In genomic region chr7:132891561-132892310, GRCm38 (mm10) we compare ENCODE assay signal across 13 mouse cellular contexts. TPM values are rescaled to one million over a fixed set of nuclear protein-coding genes. Genes with fewer than 3 reads are reported as not detected.
DNase-seq lines count a peak whose midpoint lies in the region; ATAC-seq lines count a peak whose summit lies in the region.
"Had no signal": no experiment of that assay in that cellular context is flagged by ENCODE, and none has a peak within 500 bp of the region (broad histone marks: within the 10 kb centered on the region; RNA-seq: fewer than 3 reads in every experiment).

No protein-coding gene starts in this region.

- DNase-seq in kidney, adult 11 months: peak; percentile 67
- peak; percentile 15 for DNase-seq in lung, postnatal 36 days
- DNase-seq in lung, postnatal 25 days (ENCODE audit: low spot score): no peak
- peak; percentile 93 for DNase-seq in cerebellum, adult 9-11 months
- DNase-seq in liver, embryonic 11.5 days (ENCODE audit: low spot score): no peak
- DNase-seq in urinary bladder, postnatal 4 days (ENCODE audit: low spot score in 2 of 2): no peak
- DNase-seq: lung, adult 2 months; spleen, adult 18-20 months had no signal

- H3K27me3 ChIP-seq in kidney, embryonic 15.5 days: no peaks in the 10 kb centered on the region
- no peaks in the 10 kb centered on the region for H3K27me3 ChIP-seq in liver, embryonic 11.5 days (replicated peaks; ENCODE audit: control insufficient read depth, insufficient read depth, low read length)
- H3K27me3 ChIP-seq: CH12.LX; limb, embryonic 13.5 days had no signal

- H3K4me2 ChIP-seq in kidney, embryonic 15.5 days: no peak overlapping the region
- H3K4me2 ChIP-seq in liver, embryonic 11.5 days: no peak overlapping the region
- H3K4me2 ChIP-seq: limb, embryonic 13.5 days had no signal

- no peak overlapping the region for H3K4me3 ChIP-seq in kidney, embryonic 15.5 days (replicated peaks)
- no peak overlapping the region for H3K4me3 ChIP-seq in liver, embryonic 11.5 days (ENCODE audit: low read depth, low read length)
- H3K4me3 ChIP-seq: embryonic facial prominence, embryonic 10.5 days; limb, embryonic 13.5 days had no signal

- 88% methylated on average over 5 of the region's 5 CpGs for WGBS in kidney, embryonic 15.5 days
- WGBS in liver, embryonic 11.5 days: 83% methylated on average over 5 of the region's 5 CpGs

- ATAC-seq in kidney, embryonic 15.5 days (replicated peaks; ENCODE audit: low FRiP score): no peak
- ATAC-seq in liver, embryonic 11.5 days (replicated peaks; ENCODE audit: low FRiP score): no peak

- H3K9me3 ChIP-seq in kidney, embryonic 15.5 days (replicated peaks): no peaks in the 10 kb centered on the region
- H3K9me3 ChIP-seq in liver, embryonic 11.5 days (ENCODE audit: control insufficient read depth, low read length): no peaks in the 10 kb centered on the region
- H3K9me3 ChIP-seq: embryonic facial prominence, embryonic 10.5 days had no signal

- H3K36me3 ChIP-seq in kidney, embryonic 15.5 days: no peaks in the 10 kb centered on the region
- no peaks in the 10 kb centered on the region for H3K36me3 ChIP-seq in liver, embryonic 11.5 days (ENCODE audit: control insufficient read depth, insufficient read depth, low read length)
- H3K36me3 ChIP-seq: embryonic facial prominence, embryonic 10.5 days; limb, embryonic 13.5 days had no signal

- no peak overlapping the region for H3K9ac ChIP-seq in kidney, embryonic 15.5 days
- no peak overlapping the region for H3K9ac ChIP-seq in liver, embryonic 11.5 days (ENCODE audit: low read depth, low read length)
- H3K9ac ChIP-seq: limb, embryonic 13.5 days had no signal

- H3K27ac ChIP-seq in kidney, embryonic 15.5 days: no peak overlapping the region
- no peak overlapping the region for H3K27ac ChIP-seq in liver, embryonic 11.5 days (ENCODE audit: low read depth, low read length)
- H3K27ac ChIP-seq: embryonic facial prominence, embryonic 10.5 days; hindbrain, postnatal 0 days; limb, embryonic 13.5 days had no signal

- peaks cover 5% of the 10 kb centered on the region; the same call in 1 of the 2 replicates for H3K4me1 ChIP-seq in kidney, embryonic 15.5 days
- H3K4me1 ChIP-seq in liver, embryonic 11.5 days (replicated peaks; ENCODE audit: control insufficient read depth, insufficient read depth, low read length): 0 out of 2 replicates have a peak, but pooled peaks cover 2% of the 10 kb centered on the region

RNA-seq across cellular contexts. Expression of gene Abraxas2, which starts 32.7 kb away (rescaled TPM):
- 39.0 and 41.4 TPM in 2 replicates for polyA plus RNA-seq in kidney, embryonic 15.5 days (2015; fragmentation: Nextera tagmentation; extraction: Ambion mirVana)
- polyA plus RNA-seq in liver, embryonic 11.5 days (2014; fragmentation: Nextera tagmentation; extraction: Ambion mirVana): 26.9 and 28.5 TPM in 2 replicates

RNA-seq across cellular contexts. Expression of gene Zranb1, which starts 39.2 kb away (rescaled TPM):
- 12.7 and 12.9 TPM in 2 replicates for polyA plus RNA-seq in kidney, embryonic 15.5 days (2015; fragmentation: Nextera tagmentation; extraction: Ambion mirVana)
- polyA plus RNA-seq in liver, embryonic 11.5 days (2014; fragmentation: Nextera tagmentation; extraction: Ambion mirVana): 9.6 and 10.9 TPM in 2 replicates

RNA-seq across cellular contexts. Expression of gene Eef1akmt2, which starts 39.3 kb away (rescaled TPM):
- 67.9 and 70.8 TPM in 2 replicates for polyA plus RNA-seq in kidney, embryonic 15.5 days (2015; fragmentation: Nextera tagmentation; extraction: Ambion mirVana)
- polyA plus RNA-seq in liver, embryonic 11.5 days (2014; fragmentation: Nextera tagmentation; extraction: Ambion mirVana): 50.4 and 54.0 TPM in 2 replicates

Comparison
In these comparisons a context has a peak if more than half of its experiments do, and no peak if none do; other contexts are left out.
1. DNase-seq: peak in kidney, adult 11 months (single experiment), lung, postnatal 36 days (single experiment) and cerebellum, adult 9-11 months (single experiment); none in lung, postnatal 25 days (single experiment), liver, embryonic 11.5 days (single experiment) and urinary bladder, postnatal 4 days (0 of 2).